Mouse (Mus musculus) brain, embryonic 14.5 days (tissue): ENCODE measurements around the gene Daam2.

Source experiments
- CTCF ChIP-seq: fragments of 200-500 bp; IDR thresholded peaks from 2 replicates; pipeline ENCODE4 v1.5.1; 2012; ENCODE audit warnings: inconsistent platforms, mild to moderate bottlenecking, moderate library complexity, borderline replicate concordance; ENCODE audit not compliant: insufficient read depth, insufficient read length; ENCODE audit errors: extremely low read depth
- POLR2A ChIP-seq: fragments of 200-500 bp; IDR thresholded peaks from 2 replicates; pipeline ENCODE4 v1.6.1; 2012; ENCODE audit warnings: mild to moderate bottlenecking, inconsistent platforms, borderline replicate concordance; ENCODE audit not compliant: poor library complexity, insufficient read depth, insufficient read length, severe bottlenecking; ENCODE audit errors: extremely low read depth

GRCm38 (mm10) chr17:49610296-49610695 is 46.2 kb upstream of the Daam2 start:
- TF ChIP-seq POLR2A (no peak), CTCF (no peak)
